Mouse (Mus musculus) Patski (cell line): ENCODE measurements around the gene Rbm17. TPM values are rescaled to one million over a fixed set of nuclear protein-coding genes. Genes with fewer than 3 reads are reported as not detected.
A peak's percentile ranks its signal among the peaks of the same experiment; 100 is the strongest.

Experiments
- ATAC-seq: fragments of 100-300 bp; one replicate; pipeline ENCODE4 v1.8.0; 2021
- CTCF ChIA-PET: fragments of 350-600 bp; sonication (Branson Sonifier 250); formaldehyde crosslinking; loops from one replicate; lab custom pipeline; 2022; ENCODE audit warnings: inconsistent platforms; lab: Charles Lee
- POLR2A ChIA-PET: fragments of 350-600 bp; sonication (Branson Sonifier 250); formaldehyde crosslinking; loops from one replicate; lab custom pipeline; 2022; ENCODE audit warnings: antibody characterized with exemption, inconsistent platforms; lab: Charles Lee
- DNase-seq: peaks from one replicate; pipeline ENCODE4 v3.0.0-alpha.2; 2011; ENCODE audit warnings: low read depth, low spot score
- H3K27me3 ChIP-seq: fragments of 371-371 bp; one replicate; pipeline ENCODE4 v1.5.1; 2021
- CTCF ChIP-seq: fragments of 100-300 bp; IDR thresholded peaks from one replicate; pipeline ENCODE4 v1.5.1; 2021
- in situ Hi-C: fragments of 300-500 bp; cut with MboI; formaldehyde crosslinking; loops from 3 replicates; pipeline ENCODE4 v1.11.1; 2018; ENCODE audit warnings: low pct_unique_long_range_greater_than_20kb, mixed read lengths
- polyA plus RNA-seq: library from polyadenylated mRNA; unstranded; gene quantifications from one replicate; pipeline ENCODE4 v1.2.3, GENCODE M21; 2021

Rbm17 gene
- polyA plus RNA-seq, 1 experiment from 2014 or later: 141 TPM

GRCm38 (mm10) chr2:11566241-11566640 lies 37.7 kb downstream of the Rbm17 start:
- ChIA-PET POLR2A (no interaction called here), CTCF (no interaction called here)
- TF ChIP-seq CTCF: no peak
- peaks cover 7% of the 10 kb centered on the region for H3K27me3 ChIP-seq
- DNase-seq (no peak), ATAC-seq (no peak)
- in situ Hi-C loops: no loop called here

DNA sequence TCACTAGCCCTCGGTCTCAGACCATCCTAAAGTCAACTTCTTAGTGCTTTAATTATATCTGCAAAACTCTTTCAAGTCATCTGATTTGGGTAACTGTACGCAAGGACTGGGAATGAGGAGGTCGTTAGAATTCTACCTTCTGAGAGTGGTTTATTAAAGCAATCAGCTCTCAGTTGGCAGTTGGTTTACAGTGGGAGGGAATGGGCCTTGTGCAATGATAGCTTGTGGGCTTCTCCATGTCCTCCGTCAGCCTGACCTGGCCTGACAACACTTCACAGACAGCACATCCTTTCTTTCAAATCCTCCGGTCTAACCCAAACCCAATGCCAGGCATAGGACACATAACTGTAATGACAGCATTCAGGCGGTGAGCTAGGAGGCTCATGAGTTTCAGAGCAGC lies 39.2 kb downstream of the Rbm17 start:
- no peak for ATAC-seq
- in situ Hi-C loops: no loop called here

DNA sequence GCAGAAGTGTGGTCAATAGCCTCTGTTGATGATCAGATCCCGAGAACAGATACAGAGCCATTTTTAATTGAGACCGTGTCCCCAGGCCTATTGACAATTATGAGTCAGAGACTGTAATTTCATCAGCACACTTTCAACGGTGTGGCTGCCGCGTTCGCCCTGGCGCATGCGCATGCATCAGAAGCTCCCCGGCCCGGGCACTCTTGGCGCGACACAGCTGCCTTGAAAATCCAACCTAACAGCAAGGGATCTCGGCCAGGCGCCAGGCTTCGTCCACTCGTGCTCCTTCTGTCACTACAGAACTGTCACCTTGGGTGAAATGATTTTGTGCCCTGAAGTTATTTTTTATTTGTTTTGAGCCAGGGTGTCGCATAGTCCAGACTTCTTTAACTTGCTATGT lies 40.7 kb downstream of the Rbm17 start:
- peaks cover 6% of the 10 kb centered on the region for H3K27me3 ChIP-seq
- ATAC-seq: no peak
- in situ Hi-C loops: no loop called here
- no peak for DNase-seq
- no peak for TF ChIP-seq CTCF
- ChIA-PET POLR2A (no interaction called here), CTCF (interaction anchor here (2.3 kb wide), 1 partner anchor 11 kb away, joined by 7 read pairs; no protein-coding TSS in a partner anchor)

More for the DNA sequence above, 39.2 kb downstream of the Rbm17 start:
- DNase-seq: no peak
- POLR2A ChIA-PET: no interaction called here
- CTCF ChIA-PET: interaction anchor here (0.6 kb wide), 1 partner anchor 17 kb away, joined by 3 read pairs; no protein-coding TSS in a partner anchor
- no peak for TF ChIP-seq CTCF
- H3K27me3 ChIP-seq: peaks cover 3% of the 10 kb centered on the region

GRCm38 (mm10) chr2:11558654-11559053 lies 45.3 kb downstream of the Rbm17 start:
- no peak for TF ChIP-seq CTCF
- ATAC-seq (no peak), DNase-seq (no peak)
- in situ Hi-C loops: no loop called here
- ChIA-PET POLR2A (no interaction called here), CTCF (interaction anchor here (1.4 kb wide), 1 partner anchor 9 kb away, joined by 4 read pairs; no protein-coding TSS in a partner anchor)
- H3K27me3 ChIP-seq: peaks cover 11% of the 10 kb centered on the region

DNA sequence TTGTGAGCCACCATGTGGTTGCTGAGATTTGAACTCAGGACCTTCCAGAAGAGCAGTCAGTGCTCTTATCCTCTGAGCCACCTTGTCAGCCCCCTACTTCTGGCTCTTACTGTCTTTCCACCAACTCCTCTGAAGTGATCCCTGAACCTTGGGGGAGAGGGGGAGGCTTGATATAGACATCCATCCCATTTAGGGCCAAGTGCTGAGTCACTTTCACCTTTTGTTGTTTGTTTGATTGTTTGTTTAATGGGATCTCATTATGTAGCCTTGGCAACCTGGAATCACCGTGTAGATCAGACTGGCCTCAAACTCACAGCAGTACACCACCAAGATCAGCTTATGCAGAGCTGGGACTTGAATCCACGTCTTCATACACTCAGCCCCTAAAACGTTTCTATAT lies 46.7 kb downstream of the Rbm17 start:
- ChIA-PET POLR2A (no interaction called here), CTCF (interaction anchor here (1.4 kb wide), 1 partner anchor 10 kb away, joined by 4 read pairs; no protein-coding TSS in a partner anchor)
- H3K27me3 ChIP-seq: peaks cover 11% of the 10 kb centered on the region
- in situ Hi-C loops: no loop called here
- TF ChIP-seq CTCF: no peak
- no peak for ATAC-seq
- DNase-seq: no peak

- TF ChIP-seq CTCF: no peak
- DNase-seq (no peak), ATAC-seq (no peak)
- in situ Hi-C loops: no loop called here
- CTCF ChIA-PET: no interaction called here
- H3K27me3 ChIP-seq: peaks cover 8% of the 10 kb centered on the region
- POLR2A ChIA-PET: no interaction called here
These were observed 48.6 kb downstream of the Rbm17 start for GRCm38 (mm10) chr2:11555316-11555715.

GRCm38 (mm10) chr2:11553471-11554400 lies 50.2 kb downstream of the Rbm17 start, which contains the start of gene Pfkfb3:
TSS of gene Pfkfb3 (minus strand) at chr2:11554077.
- ChIA-PET POLR2A (no interaction called here), CTCF (interaction anchor here (0.8 to 1.7 kb wide), 3 partner anchors 9 to 14 kb away, joined by 3 to 7 read pairs (median 4); no protein-coding TSS in a partner anchor)
- peaks cover 7% of the 10 kb centered on the region for H3K27me3 ChIP-seq
- DNase-seq (no peak), ATAC-seq (peak; percentile 89)
- TF ChIP-seq CTCF: no peak
- in situ Hi-C loops: no loop called here

- peak; percentile 19 for ATAC-seq
- ChIA-PET POLR2A (no interaction called here), CTCF (interaction anchor here (1.7 kb wide), 1 partner anchor 9 kb away, joined by 7 read pairs; no protein-coding TSS in a partner anchor)
- no peak for TF ChIP-seq CTCF
- DNase-seq: no peak
- peaks cover 5% of the 10 kb centered on the region for H3K27me3 ChIP-seq
- in situ Hi-C loops: no loop called here
These were observed 50.9 kb downstream of the Rbm17 start for GRCm38 (mm10) chr2:11552966-11553451.

DNA sequence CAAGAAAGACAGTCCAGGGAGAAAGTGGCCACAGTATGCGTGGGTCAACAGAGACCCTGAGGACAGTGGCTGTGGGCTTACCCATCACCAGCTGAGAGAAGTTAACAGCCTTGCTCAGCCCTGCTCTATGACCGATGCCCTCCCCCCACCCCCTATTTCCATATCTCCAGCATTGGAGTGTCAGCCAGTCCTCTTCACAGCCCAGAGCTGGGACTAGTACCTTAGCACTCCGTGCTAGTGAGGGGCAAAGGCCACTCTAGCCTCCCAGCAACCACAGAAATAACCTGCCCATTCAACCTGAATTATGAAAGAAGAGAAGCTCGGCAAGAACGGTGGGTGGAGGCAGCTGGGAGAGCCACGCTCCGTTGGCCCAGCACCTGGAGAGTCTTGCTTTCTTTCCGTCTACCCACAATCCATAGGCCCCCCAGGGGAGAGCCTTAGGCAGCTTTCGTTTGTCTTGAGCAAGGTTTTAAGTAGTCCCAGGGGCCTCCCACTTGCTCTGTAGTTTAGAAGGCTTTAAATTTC lies 51.6 kb downstream of the Rbm17 start:
- H3K27me3 ChIP-seq: peaks cover 5% of the 10 kb centered on the region
- in situ Hi-C loops: no loop called here
- CTCF ChIA-PET: interaction anchor here (0.9 to 1.7 kb wide), 2 partner anchors 10 to 11 kb away, joined by 3 to 7 read pairs; no protein-coding TSS in a partner anchor
- ATAC-seq (no peak), DNase-seq (no peak)
- TF ChIP-seq CTCF: no peak
- POLR2A ChIA-PET: no interaction called here

- DNase-seq: no peak
- ChIA-PET POLR2A (no interaction called here), CTCF (interaction anchor here (0.9 to 1.7 kb wide), 2 partner anchors 10 to 11 kb away, joined by 3 to 7 read pairs; no protein-coding TSS in a partner anchor)
- TF ChIP-seq CTCF: no peak
- ATAC-seq: no peak
- in situ Hi-C loops: no loop called here
- H3K27me3 ChIP-seq: peaks cover 5% of the 10 kb centered on the region
These were observed 52.2 kb downstream of the Rbm17 start for GRCm38 (mm10) chr2:11551726-11552125.
